Mouse (Mus musculus) intestine, embryonic 14.5 days (tissue): ENCODE measurements at regions not wholly inside any gene's neighbourhood (a gene's known extent, or its start where the extent isn't known, plus 50 kb on each side); places are given as distances from the start of the nearest gene placed in this dataset.
A peak's percentile ranks its signal among the peaks of the same experiment; 100 is the strongest.
"Not testable (repeated sequence)": the region's sequence is repeated elsewhere in the genome, so short reads cannot be mapped to it uniquely, and the experiment has no call there.

Experiments used
- ATAC-seq: fragments of 200-750 bp; cut with Nextera tagmentation; replicated peaks from 2 replicates; pipeline ENCODE4 v1.8.0; 2017; ENCODE audit warnings: low read depth, moderate number of reproducible peaks, moderate TSS enrichment, moderate library complexity; ENCODE audit not compliant: low FRiP score, low TSS enrichment
- DNase-seq: peaks from one replicate; pipeline ENCODE4 v3.0.0-alpha.2; 2018; ENCODE audit warnings: low spot score
- H3K27ac ChIP-seq: fragments of 300-500 bp; sonication (generic); 2 replicates; pipeline ENCODE4 v1.5.1; 2014; ENCODE audit warnings: low read depth, mild to moderate bottlenecking, control low read depth
- H3K27me3 ChIP-seq: fragments of 300-500 bp; sonication (generic); replicated peaks from 2 replicates; pipeline ENCODE4 v1.6.1; 2014; ENCODE audit warnings: low read length, control low read depth; ENCODE audit not compliant: control insufficient read depth, insufficient read depth
- H3K36me3 ChIP-seq: fragments of 300-500 bp; sonication (generic); 2 replicates; pipeline ENCODE4 v1.6.1; 2014; ENCODE audit warnings: low read length, control low read depth; ENCODE audit not compliant: control insufficient read depth, insufficient read depth
- H3K4me1 ChIP-seq: fragments of 300-500 bp; sonication (generic); replicated peaks from 2 replicates; pipeline ENCODE4 v1.6.1; 2014; ENCODE audit warnings: low read length, control low read depth, mixed read lengths; ENCODE audit not compliant: control insufficient read depth, insufficient read depth
- H3K4me2 ChIP-seq: fragments of 300-500 bp; sonication (generic); 2 replicates; pipeline ENCODE4 v1.6.1; 2014; ENCODE audit warnings: low read length
- H3K4me3 ChIP-seq: fragments of 300-500 bp; sonication (generic); 2 replicates; pipeline ENCODE4 v1.5.1; 2014; ENCODE audit warnings: low read depth, low read length, control low read depth, mixed read lengths
- H3K9ac ChIP-seq: fragments of 300-500 bp; sonication (generic); 2 replicates; pipeline ENCODE4 v1.6.1; 2014; ENCODE audit warnings: mild to moderate bottlenecking, low read length
- H3K9me3 ChIP-seq: fragments of 300-500 bp; sonication (generic); 2 replicates; pipeline ENCODE4 v1.6.1; 2016; ENCODE audit warnings: low read length, control low read depth; ENCODE audit not compliant: control insufficient read depth
- WGBS: fragments of 180-500 bp; shearing (Covaris S2); extraction: QIAGEN DNeasy Blood & Tissue Kit; methylation state at CpG from one replicate; pipeline ENCODE4 v1.1.7; 2014; 5-methylcytosine and 5-hydroxymethylcytosine counted together

GRCm38 (mm10) chr3:41504867-41505266 is 50.7 kb upstream of the Jade1 start:
- H3K4me2 ChIP-seq: no peak overlapping the region
- DNase-seq: no peak
- no peaks in the 10 kb centered on the region for H3K27me3 ChIP-seq
- H3K27ac ChIP-seq: no peak overlapping the region
- H3K4me1 ChIP-seq: no peaks in the 10 kb centered on the region
- 91% methylated on average over 4 of the region's 4 CpGs for WGBS
- no peaks in the 10 kb centered on the region for H3K9me3 ChIP-seq
- H3K4me3 ChIP-seq: no peak overlapping the region
- ATAC-seq: no peak
- H3K9ac ChIP-seq: no peak overlapping the region
- no peaks in the 10 kb centered on the region for H3K36me3 ChIP-seq

GRCm38 (mm10) chr3:41502161-41502560 is 53.4 kb upstream of the Jade1 start:
- no peak overlapping the region for H3K4me2 ChIP-seq
- no peak overlapping the region for H3K27ac ChIP-seq
- H3K9ac ChIP-seq: no peak overlapping the region
- H3K4me3 ChIP-seq: no peak overlapping the region
- H3K27me3 ChIP-seq: no peaks in the 10 kb centered on the region
- H3K4me1 ChIP-seq: no peaks in the 10 kb centered on the region
- no peak for ATAC-seq
- no peak for DNase-seq
- no peaks in the 10 kb centered on the region for H3K36me3 ChIP-seq
- no peaks in the 10 kb centered on the region for H3K9me3 ChIP-seq
- 69% methylated on average over 3 of the region's 3 CpGs for WGBS

- H3K9ac ChIP-seq, H3K36me3 ChIP-seq, DNase-seq, H3K4me2 ChIP-seq, H3K4me1 ChIP-seq, H3K4me3 ChIP-seq, ATAC-seq, H3K9me3 ChIP-seq, H3K27me3 ChIP-seq, H3K27ac ChIP-seq: not testable (repeated sequence)
- 72% methylated on average over 6 of the region's 6 CpGs for WGBS
Measured at GRCm38 (mm10) chr3:41501639-41502038, 53.9 kb upstream of the Jade1 start.

- no peak overlapping the region for H3K27ac ChIP-seq
- H3K4me1 ChIP-seq: no peaks in the 10 kb centered on the region
- 86% methylated on average over 6 of the region's 6 CpGs for whole genome bisulfite sequencing
- H3K4me3 ChIP-seq: no peak overlapping the region
- no peak overlapping the region for H3K9ac ChIP-seq
- H3K4me2 ChIP-seq: no peak overlapping the region
- no peak for ATAC-seq
- no peaks in the 10 kb centered on the region for H3K9me3 ChIP-seq
- no peaks in the 10 kb centered on the region for H3K36me3 ChIP-seq
- no peaks in the 10 kb centered on the region for H3K27me3 ChIP-seq
- DNase-seq: no peak
Measured at GRCm38 (mm10) chr3:41501124-41501523, 54.4 kb upstream of the Jade1 start.

GRCm38 (mm10) chr3:41499680-41500079 is 55.9 kb upstream of the Jade1 start:
- DNase-seq (no peak), ATAC-seq (no peak)
- no peaks in the 10 kb centered on the region for H3K4me1 ChIP-seq
- H3K4me2 ChIP-seq: no peak overlapping the region
- no peaks in the 10 kb centered on the region for H3K36me3 ChIP-seq
- H3K9ac ChIP-seq: no peak overlapping the region
- H3K9me3 ChIP-seq: no peaks in the 10 kb centered on the region
- no peak overlapping the region for H3K27ac ChIP-seq
- no peaks in the 10 kb centered on the region for H3K27me3 ChIP-seq
- no peak overlapping the region for H3K4me3 ChIP-seq
- WGBS: 90% methylated on average over 2 of the region's 2 CpGs

GRCm38 (mm10) chr3:41498791-41499190 is 56.7 kb upstream of the Jade1 start:
- no peak overlapping the region for H3K4me2 ChIP-seq
- H3K27me3 ChIP-seq: no peaks in the 10 kb centered on the region
- DNase-seq: no peak
- WGBS: 51% methylated on average over 7 of the region's 7 CpGs
- no peak overlapping the region for H3K4me3 ChIP-seq
- no peak overlapping the region for H3K9ac ChIP-seq
- ATAC-seq: no peak
- H3K36me3 ChIP-seq: no peaks in the 10 kb centered on the region
- H3K9me3 ChIP-seq: no peaks in the 10 kb centered on the region
- no peaks in the 10 kb centered on the region for H3K4me1 ChIP-seq
- peak overlapping the region; percentile 33; the same call in 1 of the 2 replicates for H3K27ac ChIP-seq

GRCm38 (mm10) chr3:41497771-41498170 is 57.8 kb upstream of the Jade1 start:
- H3K4me1 ChIP-seq: no peaks in the 10 kb centered on the region
- H3K36me3 ChIP-seq: no peaks in the 10 kb centered on the region
- 73% methylated on average over 8 of the region's 8 CpGs for WGBS
- H3K9me3 ChIP-seq: no peaks in the 10 kb centered on the region
- H3K4me2 ChIP-seq: no peak overlapping the region
- no peaks in the 10 kb centered on the region for H3K27me3 ChIP-seq
- no peak for DNase-seq
- ATAC-seq: no peak
- H3K4me3 ChIP-seq: no peak overlapping the region
- no peak overlapping the region for H3K9ac ChIP-seq
- no peak overlapping the region for H3K27ac ChIP-seq

- no peak for ATAC-seq
- Histone ChIP-seq H3K36me3 (no peaks in the 10 kb centered on the region), H3K4me1 (no peaks in the 10 kb centered on the region), H3K27ac (no peak overlapping the region), H3K9ac (no peak overlapping the region), H3K9me3 (no peaks in the 10 kb centered on the region), H3K4me2 (no peak overlapping the region), H3K4me3 (no peak overlapping the region), H3K27me3 (no peaks in the 10 kb centered on the region)
- DNase-seq: no peak
- WGBS: 49% methylated on average over 12 of the region's 13 CpGs
Measured at GRCm38 (mm10) chr3:41496931-41497710, 58.4 kb upstream of the Jade1 start.

- Histone ChIP-seq H3K9ac (no peak overlapping the region), H3K4me3 (no peak overlapping the region), H3K9me3 (no peaks in the 10 kb centered on the region), H3K36me3 (no peaks in the 10 kb centered on the region), H3K4me2 (no peak overlapping the region), H3K4me1 (no peaks in the 10 kb centered on the region), H3K27ac (no peak overlapping the region), H3K27me3 (no peaks in the 10 kb centered on the region)
- no peak for ATAC-seq
- no peak for DNase-seq
- WGBS: 86% methylated on average over 3 of the region's 3 CpGs
Measured at GRCm38 (mm10) chr3:41495893-41496292, 59.6 kb upstream of the Jade1 start.
